Mouse (Mus musculus) CD8-positive naive resting alpha-beta T cell, adult 57 days (primary cell): ENCODE results near the gene Il1rn. TPM values are rescaled to one million over a fixed set of nuclear protein-coding genes. Genes with fewer than 3 reads are reported as not detected.

Experiments
- total RNA-seq: library from RNA; stranded (reverse); gene quantifications from one replicate; pipeline ENCODE4 v1.2.4, GENCODE M21; 2023

Gene Il1rn
- total RNA-seq: 0.52 TPM

GRCm38 (mm10) chr2:24336545-24336944 lies at the start of gene Il1rn:
Gene Il1rn (plus strand): TSS chr2:24336853.

DNA sequence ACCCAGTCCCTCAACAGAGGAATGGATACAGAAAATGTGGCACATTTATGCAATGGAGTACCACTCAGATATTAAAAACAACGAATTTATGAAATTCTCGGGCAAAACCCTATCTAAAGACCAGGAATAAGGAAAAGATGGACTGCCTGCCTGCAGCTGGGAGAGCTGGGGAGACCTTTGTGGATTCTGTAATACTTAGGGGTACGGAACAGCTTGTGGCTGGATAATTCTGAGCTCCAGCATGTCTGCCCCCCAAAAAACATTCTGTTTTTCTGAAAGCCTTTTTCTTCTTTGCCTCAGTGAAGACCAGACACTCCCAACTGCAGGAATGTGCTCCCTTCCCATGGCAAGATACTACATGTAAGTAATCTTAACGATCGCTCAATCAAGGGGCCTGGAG lies 45.8 kb upstream of the Il1rn start, which contains the start of gene Il1f10:
Gene Il1f10 (plus strand): TSS at position 301 of the 400 bp plus-strand sequence.

DNA sequence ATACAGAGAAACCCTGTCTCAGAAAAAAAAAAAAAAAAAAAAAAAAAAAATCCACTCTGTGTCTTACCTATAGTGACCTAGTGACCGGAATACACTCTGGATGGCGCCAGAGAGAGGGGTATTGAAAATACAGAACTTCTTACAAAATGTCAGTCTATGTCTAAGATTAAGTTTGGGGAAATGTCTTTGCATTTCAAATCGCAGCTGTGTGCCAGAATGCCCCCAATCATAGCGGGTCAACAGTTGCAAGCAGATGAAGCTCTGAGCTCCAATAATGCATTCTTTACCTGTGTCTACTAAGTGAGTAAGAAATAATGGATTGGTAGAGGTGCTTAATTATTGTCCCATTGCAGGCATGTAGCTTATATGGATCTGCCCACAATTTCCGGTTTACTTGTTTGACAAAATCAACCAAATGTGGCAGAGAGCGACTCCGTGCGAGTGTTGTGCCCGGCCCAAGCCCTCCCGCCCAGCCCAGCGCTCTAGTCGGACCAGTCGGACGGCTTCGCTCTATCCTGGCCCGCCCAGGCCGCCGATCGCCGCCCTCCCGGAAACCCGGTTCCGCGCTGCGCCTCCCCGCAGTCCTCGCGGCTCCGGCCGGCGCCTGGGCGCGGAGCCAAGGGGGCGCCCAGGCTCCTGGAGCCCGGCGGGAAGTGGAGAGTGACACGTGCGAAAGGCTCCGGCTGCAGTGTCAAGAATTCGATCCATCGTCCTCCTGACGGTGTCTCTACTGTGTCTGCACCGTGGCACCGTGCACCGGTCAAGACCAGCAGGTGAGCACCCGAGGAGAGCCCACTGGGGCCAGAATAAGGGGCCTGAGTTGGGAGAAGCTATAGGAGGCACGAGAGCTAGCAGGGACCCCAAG lies 30.6 kb downstream of the Il1rn start, which contains the start of gene Psd4:
Gene Psd4 (plus strand): TSS at position 551 of the 865 bp plus-strand sequence.

Other genes with a start within 250 kb of the Il1rn start
- not detected for gene Tbpl2, start 240.3 kb upstream of the Il1rn start, total RNA-seq
- gene Il1f8, start 183.7 kb upstream of the Il1rn start, total RNA-seq: not detected
- 0.40 TPM for gene Il1f9, start 150.4 kb upstream of the Il1rn start, total RNA-seq
- gene Il1f6, start 121.4 kb upstream of the Il1rn start, total RNA-seq: not detected
- gene Il1f5, start 59.9 kb upstream of the Il1rn start, total RNA-seq: not detected
- not detected for gene Il1f10, start 45.7 kb upstream of the Il1rn start, total RNA-seq
- gene Psd4, start 30.7 kb downstream of the Il1rn start, total RNA-seq: 164 TPM
- not detected for gene Pax8, start 138.7 kb downstream of the Il1rn start, total RNA-seq